Comparison of ENCODE assay signal across 7 mouse cellular contexts in the genomic region with DNA sequence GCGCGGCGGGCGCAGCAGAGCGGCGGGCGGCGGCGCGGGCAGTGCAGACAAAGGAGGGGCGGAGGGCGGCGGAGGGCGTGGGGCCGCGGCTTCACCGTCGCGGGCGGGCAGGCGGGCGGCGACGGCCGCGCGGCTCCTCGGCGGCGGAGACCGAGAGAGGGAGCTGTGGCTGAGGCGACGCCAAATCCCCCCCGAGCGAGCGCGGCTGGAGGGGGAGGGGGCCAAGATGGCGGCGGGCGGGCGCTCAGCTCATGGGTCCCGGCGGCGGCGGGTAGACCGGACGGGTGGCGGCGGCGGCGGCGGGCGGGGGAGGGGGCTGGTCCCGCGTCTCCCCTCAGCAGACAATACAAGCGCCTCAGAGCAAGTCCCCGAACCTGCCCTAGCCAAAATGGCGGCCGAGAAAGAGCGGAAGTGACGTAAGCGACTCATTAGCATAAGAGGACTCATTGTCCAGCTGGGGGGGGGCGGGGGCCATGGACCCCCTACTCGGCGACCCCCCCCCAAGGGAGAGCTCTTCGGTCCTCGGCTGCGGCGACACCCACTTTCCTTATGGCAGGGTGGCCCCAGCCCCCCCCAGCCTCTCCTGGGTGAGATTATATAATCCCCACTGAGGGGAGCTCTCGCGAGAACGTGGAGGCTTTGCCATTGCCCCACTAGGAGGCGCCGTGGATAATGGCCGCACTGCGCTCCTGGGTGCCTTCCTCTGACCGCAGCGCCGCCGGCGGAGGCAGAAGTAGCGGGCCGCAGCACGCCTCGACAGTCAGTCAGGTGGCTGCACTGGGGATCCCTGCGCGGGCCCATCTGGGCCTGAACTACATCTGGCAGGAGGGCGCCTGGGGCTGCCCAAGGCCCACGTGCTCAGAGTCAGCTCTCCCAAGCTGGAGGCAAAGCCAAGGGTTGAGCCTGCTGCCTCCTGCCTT. TPM values are rescaled to one million over a fixed set of nuclear protein-coding genes. Genes with fewer than 3 reads are reported as not detected.
DNase-seq lines count a peak whose midpoint lies in the region; ATAC-seq lines count a peak whose summit lies in the region.

A gene (minus strand): TSS at position 388 of the 920 bp plus-strand sequence.

- H3K9me3 ChIP-seq in embryonic facial prominence, embryonic 11.5 days (replicated peaks; ENCODE audit: control insufficient read depth, low read length), result no peaks in the 10 kb centered on the region
- H3K9me3 ChIP-seq in limb, embryonic 10.5 days (replicated peaks), result no peaks in the 10 kb centered on the region
- no peaks in the 10 kb centered on the region for H3K9me3 ChIP-seq in midbrain, embryonic 13.5 days

- WGBS in embryonic facial prominence, embryonic 11.5 days, result under 1% methylated on average over 50 of the region's 89 CpGs
- WGBS in limb, embryonic 10.5 days, result 4% methylated on average over 81 of the region's 89 CpGs
- WGBS in midbrain, embryonic 13.5 days, result under 1% methylated on average over 40 of the region's 89 CpGs

- no peaks in the 10 kb centered on the region; the same call in 1 of the 2 replicates for H3K4me1 ChIP-seq in embryonic facial prominence, embryonic 11.5 days (ENCODE audit: control insufficient read depth, insufficient read depth, low read length)
- peaks cover 20% of the 10 kb centered on the region for H3K4me1 ChIP-seq in limb, embryonic 10.5 days
- peaks cover 29% of the 10 kb centered on the region for H3K4me1 ChIP-seq in midbrain, embryonic 13.5 days (replicated peaks)

- peak; percentile 90 for ATAC-seq in embryonic facial prominence, embryonic 11.5 days (replicated peaks; ENCODE audit: insufficient number of reproducible peaks, low FRiP score, low TSS enrichment, low read depth)
- ATAC-seq in granulocyte monocyte progenitor cell, adult 5-6 weeks (replicated peaks; ENCODE audit: poor library complexity, severe bottlenecking), result peak; percentile 84
- peak; percentile 92 for ATAC-seq in midbrain, embryonic 13.5 days

- DNase-seq in adrenal gland, postnatal 14 days, result peak; percentile 99
- DNase-seq in embryonic facial prominence, embryonic 11.5 days (ENCODE audit: low spot score), result peak; percentile 98
- peak; percentile 97 for DNase-seq in kidney, adult 11 months
- DNase-seq in limb, embryonic 10.5 days (ENCODE audit: low spot score), result peak; percentile 98
- DNase-seq in spleen, adult 12 weeks (ENCODE audit: low spot score), result peak; percentile 92

- peaks cover 7% of the 10 kb centered on the region for H3K36me3 ChIP-seq in embryonic facial prominence, embryonic 11.5 days (replicated peaks; ENCODE audit: control insufficient read depth, insufficient read depth, low read depth, low read length)
- H3K36me3 ChIP-seq in limb, embryonic 10.5 days, result peaks cover 77% of the 10 kb centered on the region
- H3K36me3 ChIP-seq in midbrain, embryonic 13.5 days, result peaks cover 38% of the 10 kb centered on the region

- H3K27ac ChIP-seq in embryonic facial prominence, embryonic 11.5 days (replicated peaks; ENCODE audit: low read depth, low read length), result peak within 1 kb of the TSS; percentile 99
- peak within 1 kb of the TSS; percentile 100 for H3K27ac ChIP-seq in limb, embryonic 10.5 days
- H3K27ac ChIP-seq in midbrain, embryonic 13.5 days, result peak within 1 kb of the TSS; percentile 99

- no peaks in the 10 kb centered on the region for H3K27me3 ChIP-seq in embryonic facial prominence, embryonic 11.5 days (ENCODE audit: control insufficient read depth, insufficient read depth, low read length)
- no peaks in the 10 kb centered on the region for H3K27me3 ChIP-seq in limb, embryonic 10.5 days (ENCODE audit: low read depth, poor library complexity, severe bottlenecking)
- no peaks in the 10 kb centered on the region for H3K27me3 ChIP-seq in midbrain, embryonic 13.5 days

- peak within 1 kb of the TSS; percentile 69 for H3K4me2 ChIP-seq in embryonic facial prominence, embryonic 11.5 days (ENCODE audit: low read depth, low read length)
- peak within 1 kb of the TSS; percentile 87 for H3K4me2 ChIP-seq in midbrain, embryonic 13.5 days (replicated peaks)

- H3K4me3 ChIP-seq in embryonic facial prominence, embryonic 11.5 days (ENCODE audit: low read depth, low read length), result peak within 1 kb of the TSS; percentile 82
- peak within 1 kb of the TSS; percentile 99 for H3K4me3 ChIP-seq in limb, embryonic 10.5 days
- H3K4me3 ChIP-seq in midbrain, embryonic 13.5 days (replicated peaks), result peak within 1 kb of the TSS; percentile 99

- peak within 1 kb of the TSS; percentile 100 for H3K9ac ChIP-seq in embryonic facial prominence, embryonic 11.5 days (replicated peaks; ENCODE audit: low read length)
- H3K9ac ChIP-seq in midbrain, embryonic 13.5 days (replicated peaks), result peak within 1 kb of the TSS; percentile 100

RNA-seq across cellular contexts. Expression of the gene that starts here (rescaled TPM):
- 48.9 and 51.8 TPM in 2 replicates for total RNA-seq in adrenal gland, postnatal 14 days (2021)
- polyA plus RNA-seq in embryonic facial prominence, embryonic 11.5 days (2014; fragmentation: Nextera tagmentation; extraction: Ambion mirVana), result 3.3 and 10.1 TPM in 2 replicates
- total RNA-seq in granulocyte monocyte progenitor cell, adult 5-6 weeks (2014; fragmentation: Nextera tagmentation), result 28.7 and 36.3 TPM in 2 replicates
- total RNA-seq in granulocyte monocyte progenitor cell, adult 5-6 weeks (2017), result 0.95 and 4.7 TPM in 2 replicates
- 5.7 and 5.8 TPM in 2 replicates for polyA plus RNA-seq in limb, embryonic 10.5 days (2016; fragmentation: Nextera tagmentation; extraction: Ambion mirVana)
- 2.5 and 5.1 TPM in 2 replicates for polyA plus RNA-seq in midbrain, embryonic 13.5 days (2015; fragmentation: Nextera tagmentation; extraction: Ambion mirVana)

Comparison
In these comparisons a context has a peak if more than half of its experiments do, and no peak if none do; other contexts are left out.
1. Peak in every context shown above with its lines: DNase-seq, ATAC-seq, H3K4me3 ChIP-seq and H3K27ac ChIP-seq.